Mouse (Mus musculus) liver, embryonic 12.5 days (tissue): ENCODE results near the gene Sec14l1. TPM values are rescaled to one million over a fixed set of nuclear protein-coding genes. Genes with fewer than 3 reads are reported as not detected.

Source experiments
- ATAC-seq: fragments of 200-750 bp; cut with Nextera tagmentation; 2 replicates; pipeline ENCODE4 v1.8.0; 2017; ENCODE audit warnings: moderate number of reproducible peaks, mild to moderate bottlenecking, moderate library complexity
- H3K27ac ChIP-seq: fragments of 300-500 bp; sonication (generic); 2 replicates; pipeline ENCODE4 v1.5.1; 2016; ENCODE audit warnings: mild to moderate bottlenecking
- H3K27me3 ChIP-seq: fragments of 300-500 bp; sonication (generic); replicated peaks from 2 replicates; pipeline ENCODE4 v1.6.1; 2016; ENCODE audit warnings: mild to moderate bottlenecking, moderate library complexity
- H3K36me3 ChIP-seq: fragments of 300-500 bp; sonication (generic); 2 replicates; pipeline ENCODE4 v1.6.1; 2016; ENCODE audit warnings: mild to moderate bottlenecking, moderate library complexity
- H3K4me1 ChIP-seq: fragments of 300-500 bp; sonication (generic); 2 replicates; pipeline ENCODE4 v1.6.1; 2016
- H3K4me2 ChIP-seq: fragments of 300-500 bp; sonication (generic); 2 replicates; pipeline ENCODE4 v1.6.1; 2016; ENCODE audit warnings: mild to moderate bottlenecking, moderate library complexity
- H3K4me3 ChIP-seq: fragments of 300-500 bp; sonication (generic); 2 replicates; pipeline ENCODE4 v1.5.1; 2016; ENCODE audit warnings: mild to moderate bottlenecking, moderate library complexity
- H3K9ac ChIP-seq: fragments of 300-500 bp; sonication (generic); 2 replicates; pipeline ENCODE4 v1.6.1; 2016; ENCODE audit warnings: mild to moderate bottlenecking, moderate library complexity
- H3K9me3 ChIP-seq: fragments of 300-500 bp; sonication (generic); replicated peaks from 2 replicates; pipeline ENCODE4 v1.6.1; 2016; ENCODE audit warnings: mild to moderate bottlenecking, moderate library complexity
- WGBS: fragments of 180-500 bp; shearing (Covaris S2); methylation state at CpG from one replicate; pipeline ENCODE4 v1.1.7; 2016; ENCODE audit not compliant: insufficient replicate concordance; 5-methylcytosine and 5-hydroxymethylcytosine counted together
- polyA plus RNA-seq: library from polyadenylated mRNA; unstranded; fragments of >200 nt; fragmentation: Nextera tagmentation; extraction: Ambion mirVana; gene quantifications from 2 replicates; pipeline ENCODE4 v1.2.1, GENCODE M21; 2016

Gene Sec14l1
- polyA plus RNA-seq, 1 experiment from 2014 or later: 26.9 TPM

DNA sequence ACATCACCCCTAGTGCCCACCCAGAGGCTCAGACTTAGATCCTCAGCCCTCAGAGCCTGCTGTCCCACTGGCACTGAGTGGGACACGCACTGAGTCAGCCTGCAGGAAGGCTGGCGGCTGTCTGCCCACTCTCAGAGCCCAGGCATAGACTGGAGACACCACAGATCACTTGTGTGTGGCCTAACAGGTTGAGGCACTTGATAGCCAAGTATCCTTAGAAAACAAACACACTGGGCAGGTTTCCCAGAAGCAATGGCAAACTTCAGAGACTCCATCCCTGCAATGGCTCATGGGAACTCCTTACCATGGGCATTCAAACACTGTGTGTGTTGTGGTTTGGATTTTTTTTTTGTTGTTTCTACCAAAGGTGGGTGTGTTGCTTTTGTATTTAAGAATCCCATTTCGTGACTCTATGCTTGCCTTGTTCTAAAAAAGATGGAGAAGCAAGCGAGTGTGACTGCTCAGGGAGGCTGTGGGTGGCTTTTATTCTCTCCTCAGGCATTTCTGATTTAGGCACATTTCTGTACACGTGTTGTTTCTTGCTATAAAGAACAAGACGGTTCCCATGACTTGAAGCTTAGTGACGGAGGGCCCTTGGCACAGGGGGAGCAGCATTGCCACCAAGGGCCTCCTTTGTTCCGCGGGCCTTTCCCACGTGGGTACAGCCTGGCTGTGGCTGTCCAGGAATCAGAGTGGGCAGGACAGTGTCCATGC is 10.8 kb upstream of the Sec14l1 start:
- Histone ChIP-seq H3K4me3 (no peak overlapping the region), H3K27ac (no peak overlapping the region), H3K4me1 (peaks cover 23% of the 10 kb centered on the region), H3K9ac (no peak overlapping the region), H3K4me2 (no peak overlapping the region), H3K27me3 (peaks cover 7% of the 10 kb centered on the region; the same call in 1 of the 2 replicates), H3K36me3 (no peaks in the 10 kb centered on the region), H3K9me3 (no peaks in the 10 kb centered on the region)
- 71% methylated on average over 10 of the region's 10 CpGs for WGBS
- no peak for ATAC-seq

- Histone ChIP-seq H3K27me3 (peaks cover 7% of the 10 kb centered on the region; the same call in 1 of the 2 replicates), H3K4me3 (no peak overlapping the region), H3K9me3 (no peaks in the 10 kb centered on the region), H3K4me2 (no peak overlapping the region), H3K4me1 (peaks cover 31% of the 10 kb centered on the region), H3K9ac (no peak overlapping the region), H3K36me3 (no peaks in the 10 kb centered on the region), H3K27ac (no peak overlapping the region)
- 64% methylated on average over 3 of the region's 3 CpGs for WGBS
- ATAC-seq: 0 out of 2 replicates have a peak, but pooled peaks have one; percentile 13
These were observed 9.7 kb upstream of the Sec14l1 start for GRCm38 (mm10) chr11:117105315-117105714.

GRCm38 (mm10) chr11:117105850-117106249 is 9.1 kb upstream of the Sec14l1 start:
- WGBS: 66% methylated on average over 7 of the region's 7 CpGs
- peaks cover 31% of the 10 kb centered on the region for H3K4me1 ChIP-seq
- ATAC-seq: no peak

DNA sequence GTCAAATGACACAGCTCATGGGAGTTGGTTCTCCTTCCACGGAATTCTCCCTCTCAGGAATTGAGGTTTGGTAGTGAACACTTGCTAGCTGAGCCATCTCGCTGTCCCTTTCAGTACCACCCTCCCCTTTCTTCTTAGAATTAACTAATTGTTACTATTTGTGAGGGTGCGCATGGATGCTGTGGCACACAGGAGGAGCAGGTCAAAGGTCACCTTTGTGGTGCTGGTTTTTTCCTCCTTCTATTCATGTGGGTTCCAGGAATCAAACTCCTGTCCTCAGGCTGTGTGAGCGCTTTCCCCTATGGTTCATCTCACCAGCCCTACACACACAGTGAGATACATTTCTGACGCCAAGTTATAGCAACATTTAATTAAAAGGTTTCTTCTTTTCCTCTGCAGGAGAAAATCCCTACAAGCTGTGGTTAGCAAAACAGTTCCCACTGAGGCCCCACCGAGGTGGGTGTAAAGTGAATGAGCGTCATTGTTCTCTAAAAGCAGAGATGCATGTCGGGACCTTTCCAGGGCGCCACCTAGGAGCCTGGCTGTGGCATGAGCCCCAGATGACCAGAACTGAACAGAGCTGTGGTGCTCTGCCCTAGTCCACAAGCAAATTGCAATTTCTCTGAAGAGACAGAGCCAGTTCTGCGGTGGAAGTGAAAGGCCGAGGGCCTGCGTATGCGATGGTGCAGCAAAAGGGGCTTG is 8.2 kb upstream of the Sec14l1 start:
- Histone ChIP-seq H3K9ac (no peak overlapping the region), H3K4me1 (peaks cover 31% of the 10 kb centered on the region), H3K4me2 (no peak overlapping the region), H3K27me3 (peaks cover 7% of the 10 kb centered on the region; the same call in 1 of the 2 replicates), H3K27ac (no peak overlapping the region), H3K4me3 (no peak overlapping the region), H3K36me3 (no peaks in the 10 kb centered on the region), H3K9me3 (no peaks in the 10 kb centered on the region)
- no peak for ATAC-seq
- 61% methylated on average over 13 of the region's 13 CpGs for WGBS

More at GRCm38 (mm10) chr11:117105850-117106249, 9.1 kb upstream of the Sec14l1 start:
- Histone ChIP-seq H3K36me3 (no peaks in the 10 kb centered on the region), H3K4me3 (no peak overlapping the region), H3K27me3 (peaks cover 7% of the 10 kb centered on the region; the same call in 1 of the 2 replicates), H3K27ac (no peak overlapping the region), H3K9me3 (no peaks in the 10 kb centered on the region), H3K4me2 (no peak overlapping the region), H3K9ac (no peak overlapping the region)

DNA sequence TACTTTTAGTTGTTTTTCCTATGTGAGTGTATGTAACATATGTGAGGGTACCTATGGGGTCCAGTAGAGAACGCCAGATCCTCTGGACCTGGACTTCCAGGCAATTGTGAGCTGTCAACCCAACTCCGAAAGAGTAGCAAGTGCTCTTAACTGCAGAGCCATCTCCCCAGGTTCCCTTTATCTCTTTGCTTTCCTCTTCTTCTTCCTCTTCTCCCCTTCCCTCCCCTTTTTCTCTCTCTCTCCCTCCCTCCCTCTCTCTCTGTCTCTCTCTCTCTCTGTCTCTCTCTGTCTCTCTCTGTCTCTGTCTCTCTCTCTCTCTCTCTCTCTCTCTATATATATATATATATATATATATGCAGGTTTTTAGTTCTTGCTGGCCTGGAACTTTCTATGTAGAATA is 7.1 kb upstream of the Sec14l1 start:
- Histone ChIP-seq H3K4me3 (no peak overlapping the region), H3K4me2 (no peak overlapping the region), H3K27ac (no peak overlapping the region), H3K9ac (no peak overlapping the region), H3K9me3 (no peaks in the 10 kb centered on the region), H3K4me1 (peaks cover 40% of the 10 kb centered on the region), H3K36me3 (no peaks in the 10 kb centered on the region), H3K27me3 (peaks cover 7% of the 10 kb centered on the region; the same call in 1 of the 2 replicates)
- ATAC-seq: no peak
- 64% methylated on average over 2 of the region's 2 CpGs for WGBS

GRCm38 (mm10) chr11:117108595-117108994 is 6.4 kb upstream of the Sec14l1 start:
- Histone ChIP-seq H3K27me3 (peaks cover 7% of the 10 kb centered on the region; the same call in 1 of the 2 replicates), H3K4me2 (no peak overlapping the region), H3K4me3 (no peak overlapping the region), H3K9ac (no peak overlapping the region), H3K36me3 (0 out of 2 replicates have a peak, but pooled peaks cover 3% of the 10 kb centered on the region), H3K9me3 (no peaks in the 10 kb centered on the region; the same call in 1 of the 2 replicates), H3K27ac (no peak overlapping the region), H3K4me1 (peaks cover 47% of the 10 kb centered on the region)
- ATAC-seq: no peak
- WGBS: 67% methylated on average over 9 of the region's 9 CpGs

- 0 out of 2 replicates have a peak, but pooled peaks cover 3% of the 10 kb centered on the region for H3K36me3 ChIP-seq
- H3K9me3 ChIP-seq: no peaks in the 10 kb centered on the region; the same call in 1 of the 2 replicates
- H3K4me2 ChIP-seq: no peak overlapping the region
- H3K4me3 ChIP-seq: no peak overlapping the region
- peaks cover 55% of the 10 kb centered on the region for H3K4me1 ChIP-seq
- H3K9ac ChIP-seq: no peak overlapping the region
- no peak for ATAC-seq
- 0 out of 2 replicates have a peak, but pooled peaks cover 7% of the 10 kb centered on the region for H3K27me3 ChIP-seq
- WGBS: 44% methylated on average over 12 of the region's 12 CpGs
- no peak overlapping the region for H3K27ac ChIP-seq
These were observed 5.6 kb upstream of the Sec14l1 start for GRCm38 (mm10) chr11:117109179-117109954.

DNA sequence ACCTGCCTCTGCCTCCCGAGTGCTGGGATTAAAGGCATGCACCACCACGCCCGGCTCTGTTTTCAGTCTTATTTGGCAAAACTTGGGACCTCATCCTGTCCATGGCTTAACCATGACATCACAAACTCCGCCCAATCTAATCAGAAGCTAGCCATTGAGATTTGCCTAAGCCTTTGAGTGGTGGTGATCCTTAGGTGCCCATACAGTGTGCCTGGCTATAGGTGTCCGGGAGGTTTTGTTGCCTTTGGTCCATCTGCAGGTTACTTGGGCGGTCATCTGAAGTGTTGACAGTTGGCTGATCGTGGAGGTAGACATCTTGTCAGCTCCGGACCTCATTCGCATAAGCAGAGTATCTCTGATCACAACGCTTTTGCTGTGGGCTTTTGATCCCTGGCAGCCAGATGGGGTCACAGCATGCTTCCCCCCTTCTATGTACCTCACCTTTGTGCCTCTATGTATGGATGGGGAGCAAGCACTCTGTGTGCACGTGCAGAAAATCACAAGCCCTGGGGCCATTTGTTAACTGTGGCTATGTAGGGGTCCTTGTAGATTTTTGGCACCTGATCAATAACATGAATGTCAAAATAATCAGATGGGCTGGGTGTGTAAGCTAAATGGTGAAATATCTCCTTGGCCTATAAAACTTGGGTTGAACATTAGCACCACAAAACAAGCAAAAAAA is 2.9 kb upstream of the Sec14l1 start:
- whole genome bisulfite sequencing: 67% methylated on average over 11 of the region's 11 CpGs
- H3K4me3 ChIP-seq: no peak overlapping the region
- ATAC-seq: no peak
- peaks cover 8% of the 10 kb centered on the region for H3K36me3 ChIP-seq
- peak overlapping the region; percentile 21; the same call in 1 of the 2 replicates for H3K4me2 ChIP-seq
- H3K9me3 ChIP-seq: no peaks in the 10 kb centered on the region; the same call in 1 of the 2 replicates
- peak overlapping the region; percentile 100 for H3K27ac ChIP-seq
- H3K27me3 ChIP-seq: 0 out of 2 replicates have a peak, but pooled peaks cover 4% of the 10 kb centered on the region
- peaks cover 67% of the 10 kb centered on the region for H3K4me1 ChIP-seq
- no peak overlapping the region for H3K9ac ChIP-seq

DNA sequence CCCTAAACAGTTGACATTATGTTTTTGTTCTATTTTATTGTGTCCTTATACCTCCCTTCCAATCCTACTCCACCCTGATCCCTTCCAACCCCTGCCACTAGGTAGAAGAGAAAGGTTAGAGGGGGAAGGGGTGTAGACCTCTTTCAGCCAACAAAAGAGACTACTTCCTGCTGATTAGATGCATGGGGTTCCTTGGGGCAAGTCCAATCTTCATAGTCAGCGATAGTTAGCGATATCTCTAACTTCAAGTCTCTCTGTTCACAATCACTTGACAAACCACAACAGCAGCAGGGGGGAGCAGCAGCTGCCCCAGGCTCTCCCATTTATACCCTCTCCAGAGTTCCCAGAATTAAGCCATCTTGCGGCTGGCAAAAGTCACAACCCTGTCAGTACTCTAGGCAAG is 2.3 kb upstream of the Sec14l1 start:
- H3K4me1 ChIP-seq: peaks cover 69% of the 10 kb centered on the region
- ATAC-seq: no peak
- no peak overlapping the region for H3K9ac ChIP-seq
- H3K36me3 ChIP-seq: peaks cover 13% of the 10 kb centered on the region
- H3K4me2 ChIP-seq: peak overlapping the region; percentile 21
- H3K27ac ChIP-seq: peak overlapping the region; percentile 100
- H3K4me3 ChIP-seq: no peak overlapping the region
- no peaks in the 10 kb centered on the region; the same call in 1 of the 2 replicates for H3K9me3 ChIP-seq
- 18% methylated on average over 3 of the region's 3 CpGs for whole genome bisulfite sequencing
- 0 out of 2 replicates have a peak, but pooled peaks cover 4% of the 10 kb centered on the region for H3K27me3 ChIP-seq

DNA sequence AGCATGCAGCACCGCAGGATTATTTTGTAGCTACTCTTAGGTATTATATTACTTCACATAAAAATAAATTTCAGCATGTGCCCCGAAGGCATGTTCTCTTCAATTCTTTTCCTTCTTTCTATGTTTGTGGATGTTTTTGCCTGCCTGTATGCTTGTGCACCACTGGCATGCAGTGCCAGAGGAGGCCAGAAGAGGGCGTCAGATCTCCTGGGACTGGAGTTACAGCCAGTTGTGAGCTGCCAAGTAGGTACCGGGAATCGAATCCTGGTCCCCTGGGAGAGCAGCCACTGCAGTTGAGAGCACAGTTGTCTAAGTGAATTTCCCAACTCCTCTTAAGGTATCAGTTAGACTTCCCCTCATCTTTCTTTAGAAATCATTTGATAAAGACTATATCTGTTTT is 1.6 kb upstream of the Sec14l1 start:
- ATAC-seq: no peak
- Histone ChIP-seq H3K36me3 (peaks cover 20% of the 10 kb centered on the region), H3K4me1 (peaks cover 72% of the 10 kb centered on the region), H3K9me3 (no peaks in the 10 kb centered on the region; the same call in 1 of the 2 replicates), H3K27me3 (0 out of 2 replicates have a peak, but pooled peaks cover 4% of the 10 kb centered on the region), H3K4me2 (peak overlapping the region; percentile 89), H3K4me3 (peak overlapping the region; percentile 92; the same call in 1 of the 2 replicates), H3K27ac (peak overlapping the region; percentile 100), H3K9ac (no peak overlapping the region)
- WGBS: 79% methylated on average over 5 of the region's 5 CpGs

DNA sequence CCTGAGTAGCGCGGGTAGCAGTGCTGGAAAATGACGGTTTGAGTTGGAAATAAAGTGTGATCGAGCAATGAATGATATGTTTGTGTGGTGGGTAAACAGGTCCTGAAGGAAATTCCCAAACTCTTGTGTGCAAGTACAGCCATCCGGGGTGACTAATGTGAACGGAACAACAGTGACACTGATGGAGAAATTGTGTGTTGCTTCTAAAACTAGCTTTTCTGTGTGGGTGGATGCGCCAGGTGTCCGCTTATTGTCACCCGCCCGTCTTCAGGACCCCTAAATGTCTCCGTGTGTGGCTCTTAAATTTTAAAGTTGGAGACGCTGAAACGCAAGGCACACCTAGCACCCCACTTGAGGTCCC is 757 bp upstream of the Sec14l1 start:
- no peaks in the 10 kb centered on the region; the same call in 1 of the 2 replicates for H3K9me3 ChIP-seq
- H3K27ac ChIP-seq: peak overlapping the region; percentile 100
- peaks cover 73% of the 10 kb centered on the region for H3K4me1 ChIP-seq
- H3K4me3 ChIP-seq: peak overlapping the region; percentile 92
- ATAC-seq: no peak
- H3K9ac ChIP-seq: peak overlapping the region; percentile 81
- no peaks in the 10 kb centered on the region for H3K27me3 ChIP-seq
- peaks cover 29% of the 10 kb centered on the region for H3K36me3 ChIP-seq
- H3K4me2 ChIP-seq: peak overlapping the region; percentile 89
- whole genome bisulfite sequencing: 36% methylated on average over 13 of the region's 13 CpGs
